Mouse (Mus musculus) midbrain, embryonic 14.5 days (tissue): ENCODE results near the gene Cd36. TPM values are rescaled to one million over a fixed set of nuclear protein-coding genes. Genes with fewer than 3 reads are reported as not detected.
"Not testable (repeated sequence)": the region's sequence is repeated elsewhere in the genome, so short reads cannot be mapped to it uniquely, and the experiment has no call there.

Experiments used
- ATAC-seq: fragments of 200-750 bp; cut with Nextera tagmentation; 2 replicates; pipeline ENCODE4 v1.8.0; 2017; ENCODE audit warnings: moderate number of reproducible peaks, moderate library complexity; ENCODE audit not compliant: low FRiP score, low TSS enrichment
- DNase-seq: peaks from one replicate; pipeline ENCODE4 v3.0.0-alpha.2; 2015
- H3K27ac ChIP-seq: fragments of 300-500 bp; sonication (generic); replicated peaks from 2 replicates; pipeline ENCODE4 v1.5.1; 2014; ENCODE audit warnings: mild to moderate bottlenecking, low read depth, low read length, moderate library complexity
- H3K27me3 ChIP-seq: fragments of 300-500 bp; sonication (generic); 2 replicates; pipeline ENCODE4 v1.6.1; 2014; ENCODE audit warnings: low read length, control low read depth, mixed read lengths; ENCODE audit not compliant: control insufficient read depth, insufficient read depth
- H3K36me3 ChIP-seq: fragments of 300-500 bp; sonication (generic); 2 replicates; pipeline ENCODE4 v1.6.1; 2014; ENCODE audit warnings: low read length, control low read depth; ENCODE audit not compliant: control insufficient read depth, insufficient read depth
- H3K4me1 ChIP-seq: fragments of 300-500 bp; sonication (generic); 2 replicates; pipeline ENCODE4 v1.6.1; 2014; ENCODE audit warnings: mild to moderate bottlenecking, antibody characterized with exemption, low read length, control low read depth; ENCODE audit not compliant: control insufficient read depth, insufficient read depth
- H3K4me2 ChIP-seq: fragments of 300-500 bp; sonication (generic); 2 replicates; pipeline ENCODE4 v1.6.1; 2014; ENCODE audit warnings: mild to moderate bottlenecking, low read length, moderate library complexity
- H3K4me3 ChIP-seq: fragments of 300-500 bp; sonication (generic); replicated peaks from 2 replicates; pipeline ENCODE4 v1.5.1; 2014; ENCODE audit warnings: low read depth, low read length
- H3K9ac ChIP-seq: fragments of 300-500 bp; sonication (generic); replicated peaks from 2 replicates; pipeline ENCODE4 v1.6.1; 2014; ENCODE audit warnings: mild to moderate bottlenecking, low read length, moderate library complexity
- H3K9me3 ChIP-seq: fragments of 300-500 bp; sonication (generic); 2 replicates; pipeline ENCODE4 v1.6.1; 2016; ENCODE audit warnings: low read length, control low read depth, mixed read lengths; ENCODE audit not compliant: control insufficient read depth
- WGBS: fragments of 180-500 bp; shearing (Covaris S2); extraction: QIAGEN DNeasy Blood & Tissue Kit; methylation state at CpG from one replicate; pipeline ENCODE4 v1.1.7; 2014; 5-methylcytosine and 5-hydroxymethylcytosine counted together
- polyA plus RNA-seq: library from polyadenylated mRNA; unstranded; fragments of >200 nt; fragmentation: Nextera tagmentation; extraction: Ambion mirVana; gene quantifications from 2 replicates; pipeline ENCODE4 v1.2.1, GENCODE M21; 2014

Gene Cd36
- 3.7 and 6.2 TPM in 2 replicates for polyA plus RNA-seq

GRCm38 (mm10) chr5:17888598-17888997, at the start of gene Cd36:
Gene Cd36, minus strand, starts transcription at chr5:17888801.
- Histone ChIP-seq H3K27ac (no peak within 1 kb of the TSS), H3K4me3 (no peak within 1 kb of the TSS), H3K9me3 (no peaks in the 10 kb centered on the region), H3K4me2 (no peak within 1 kb of the TSS), H3K4me1 (no peaks in the 10 kb centered on the region), H3K36me3 (no peaks in the 10 kb centered on the region), H3K9ac (no peak within 1 kb of the TSS), H3K27me3 (no peaks in the 10 kb centered on the region)
- ATAC-seq, result no peak
- WGBS, result 69% methylated on average over 5 of the region's 5 CpGs
- DNase-seq, result no peak

DNA sequence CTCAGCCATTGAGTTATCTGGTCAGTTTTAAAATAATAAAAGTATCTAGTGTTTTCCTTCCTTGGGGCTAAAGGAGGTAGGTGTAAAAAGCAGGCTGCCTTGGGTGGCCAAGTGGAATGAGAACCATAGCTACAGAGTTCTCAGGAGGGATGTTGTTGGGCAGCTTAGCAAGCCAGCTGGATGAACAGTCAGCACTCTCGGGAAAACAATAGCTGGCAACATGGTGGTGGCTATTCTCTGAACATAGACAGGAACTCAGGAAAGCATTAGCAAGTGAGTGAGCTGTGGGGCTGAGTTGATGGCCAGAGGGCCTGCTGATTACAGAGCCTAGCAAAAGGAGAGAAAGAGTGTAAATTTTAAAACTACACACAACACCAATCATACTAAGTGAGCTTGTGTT, 45.9 kb upstream of the Cd36 start:
- DNase-seq (no peak), ATAC-seq (no peak)
- H3K9ac ChIP-seq, result no peak overlapping the region
- WGBS, result 68% methylated on average over 1 of the region's 1 CpGs
- H3K9me3 ChIP-seq, result no peaks in the 10 kb centered on the region
- H3K27ac ChIP-seq, result no peak overlapping the region
- H3K4me1 ChIP-seq, result no peaks in the 10 kb centered on the region
- no peaks in the 10 kb centered on the region for H3K27me3 ChIP-seq
- no peaks in the 10 kb centered on the region for H3K36me3 ChIP-seq
- no peak overlapping the region for H3K4me2 ChIP-seq
- H3K4me3 ChIP-seq, result no peak overlapping the region

- H3K4me2 ChIP-seq, ATAC-seq, H3K9ac ChIP-seq, H3K36me3 ChIP-seq, H3K9me3 ChIP-seq, DNase-seq, H3K27ac ChIP-seq, H3K27me3 ChIP-seq, H3K4me1 ChIP-seq, H3K4me3 ChIP-seq: not testable (repeated sequence)
- 97% methylated on average over 2 of the region's 2 CpGs for WGBS
These were observed 43.0 kb upstream of the Cd36 start for GRCm38 (mm10) chr5:17931588-17931987.

DNA sequence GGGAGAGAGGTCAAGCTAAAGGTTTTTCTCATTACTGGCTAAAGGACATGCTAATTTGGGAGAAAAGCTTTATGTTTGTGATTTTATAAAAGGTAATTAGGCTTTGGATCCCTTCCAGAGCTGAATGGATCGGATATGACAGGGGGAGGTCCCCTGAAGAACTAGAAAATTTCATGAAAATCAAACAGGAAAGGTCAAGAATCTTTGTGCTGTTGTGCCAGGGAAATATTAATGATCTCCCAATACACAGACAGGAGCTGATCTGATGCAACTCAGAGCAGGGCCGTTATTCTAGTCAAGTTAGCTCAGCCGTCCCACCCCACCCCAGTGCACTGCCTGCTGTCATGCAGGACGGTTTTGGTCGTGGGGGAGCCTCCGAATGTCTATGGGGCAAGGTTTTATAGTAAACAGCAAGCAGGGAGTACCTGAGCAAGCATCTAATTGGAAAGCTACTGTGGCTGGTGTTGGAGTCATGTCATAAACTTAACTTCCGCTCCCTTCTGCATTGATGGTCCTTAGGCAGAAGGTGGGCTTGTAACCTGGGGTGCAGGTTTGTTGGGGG, 40.5 kb upstream of the Cd36 start:
- Histone ChIP-seq H3K9me3 (no peaks in the 10 kb centered on the region), H3K36me3 (no peaks in the 10 kb centered on the region), H3K27me3 (no peaks in the 10 kb centered on the region), H3K4me2 (no peak overlapping the region), H3K4me3 (no peak overlapping the region), H3K4me1 (no peaks in the 10 kb centered on the region), H3K27ac (no peak overlapping the region), H3K9ac (no peak overlapping the region)
- WGBS, result 56% methylated on average over 7 of the region's 7 CpGs
- DNase-seq (no peak), ATAC-seq (no peak)

GRCm38 (mm10) chr5:17928471-17928870, 39.9 kb upstream of the Cd36 start:
- DNase-seq, result no peak
- ATAC-seq, result no peak

DNA sequence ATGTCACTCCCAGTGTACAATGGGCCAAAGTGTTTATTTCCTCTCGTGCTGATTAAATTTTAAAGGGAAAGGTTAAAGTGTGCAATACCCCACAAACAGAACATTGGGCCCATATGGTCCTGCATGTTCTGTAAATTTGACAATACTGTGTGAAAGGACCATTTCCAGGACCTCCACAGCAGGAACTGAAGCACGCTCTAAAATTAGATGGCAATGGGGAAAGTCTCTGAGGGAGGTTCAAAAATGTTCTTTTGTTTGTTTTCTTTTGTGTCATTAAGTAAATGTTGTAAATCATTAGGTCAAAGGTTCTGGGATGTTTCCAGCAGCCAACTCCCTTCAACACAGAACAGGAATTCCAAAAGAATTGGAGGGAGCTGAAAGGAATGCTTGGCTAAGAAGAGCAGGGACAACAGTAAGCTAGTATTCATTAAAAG, 35.5 kb upstream of the Cd36 start:
- no peak for ATAC-seq
- Histone ChIP-seq H3K36me3 (no peaks in the 10 kb centered on the region), H3K4me2 (no peak overlapping the region), H3K4me1 (no peaks in the 10 kb centered on the region), H3K9me3 (no peaks in the 10 kb centered on the region), H3K27me3 (no peaks in the 10 kb centered on the region), H3K9ac (no peak overlapping the region), H3K27ac (no peak overlapping the region), H3K4me3 (no peak overlapping the region)
- DNase-seq, result no peak
- 79% methylated on average over 2 of the region's 2 CpGs for WGBS

More at GRCm38 (mm10) chr5:17928471-17928870, 39.9 kb upstream of the Cd36 start:
- no peak overlapping the region for H3K9ac ChIP-seq
- no peaks in the 10 kb centered on the region for H3K4me1 ChIP-seq
- no peak overlapping the region for H3K4me2 ChIP-seq
- no peaks in the 10 kb centered on the region for H3K9me3 ChIP-seq
- H3K4me3 ChIP-seq, result no peak overlapping the region
- no peaks in the 10 kb centered on the region for H3K36me3 ChIP-seq
- 27% methylated on average over 4 of the region's 4 CpGs for WGBS
- no peak overlapping the region for H3K27ac ChIP-seq
- H3K27me3 ChIP-seq, result no peaks in the 10 kb centered on the region

DNA sequence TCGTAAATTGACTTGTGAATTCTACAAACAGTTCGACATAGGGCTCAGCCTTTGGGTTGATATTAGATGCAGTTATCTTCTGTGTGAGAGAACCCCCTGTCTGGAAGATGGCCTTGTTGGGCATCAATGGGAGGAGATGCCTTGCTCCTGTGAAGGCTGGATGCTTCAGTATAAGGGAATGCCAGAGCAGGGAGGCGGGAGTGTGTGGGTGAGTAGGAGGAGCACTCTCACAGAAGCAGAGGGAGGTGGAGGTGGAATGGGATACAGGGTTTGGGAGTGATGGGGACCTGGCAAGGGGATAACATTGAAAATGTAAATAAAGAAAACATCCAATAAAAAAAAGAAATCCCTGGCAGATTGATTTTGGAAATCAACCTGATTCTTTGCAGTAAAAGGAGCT, 35.0 kb upstream of the Cd36 start:
- WGBS, result 86% methylated on average over 3 of the region's 3 CpGs
- H3K9me3 ChIP-seq, result no peaks in the 10 kb centered on the region
- H3K36me3 ChIP-seq, result no peaks in the 10 kb centered on the region
- H3K27me3 ChIP-seq, result no peaks in the 10 kb centered on the region
- no peak overlapping the region for H3K4me2 ChIP-seq
- H3K4me3 ChIP-seq, result no peak overlapping the region
- no peak overlapping the region for H3K9ac ChIP-seq
- ATAC-seq, result no peak
- no peak for DNase-seq
- H3K4me1 ChIP-seq, result no peaks in the 10 kb centered on the region
- H3K27ac ChIP-seq, result no peak overlapping the region

DNA sequence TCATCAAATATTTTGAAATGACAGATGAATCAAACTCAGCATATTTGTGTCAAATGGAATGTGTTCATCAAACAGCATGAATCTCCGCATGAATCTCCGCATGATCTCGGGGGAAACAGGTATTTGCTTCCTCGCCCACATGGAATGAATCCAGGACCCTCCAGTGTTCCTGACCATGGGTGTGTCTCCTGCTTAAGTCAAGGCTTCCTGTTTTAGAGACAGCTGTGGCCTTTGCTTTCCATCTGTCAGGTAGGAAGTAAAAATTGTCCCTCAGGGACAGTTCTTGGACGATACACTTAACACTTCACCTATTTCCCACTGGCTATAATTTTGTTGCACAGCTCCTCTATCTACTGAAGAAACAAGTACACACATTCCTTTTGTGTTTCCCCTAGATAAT, 30.4 kb upstream of the Cd36 start:
- Histone ChIP-seq H3K4me3 (no peak overlapping the region), H3K9me3 (no peaks in the 10 kb centered on the region), H3K27ac (no peak overlapping the region), H3K4me2 (no peak overlapping the region), H3K36me3 (no peaks in the 10 kb centered on the region), H3K27me3 (no peaks in the 10 kb centered on the region), H3K4me1 (no peaks in the 10 kb centered on the region), H3K9ac (no peak overlapping the region)
- DNase-seq (no peak), ATAC-seq (no peak)
- 85% methylated on average over 5 of the region's 5 CpGs for WGBS

DNA sequence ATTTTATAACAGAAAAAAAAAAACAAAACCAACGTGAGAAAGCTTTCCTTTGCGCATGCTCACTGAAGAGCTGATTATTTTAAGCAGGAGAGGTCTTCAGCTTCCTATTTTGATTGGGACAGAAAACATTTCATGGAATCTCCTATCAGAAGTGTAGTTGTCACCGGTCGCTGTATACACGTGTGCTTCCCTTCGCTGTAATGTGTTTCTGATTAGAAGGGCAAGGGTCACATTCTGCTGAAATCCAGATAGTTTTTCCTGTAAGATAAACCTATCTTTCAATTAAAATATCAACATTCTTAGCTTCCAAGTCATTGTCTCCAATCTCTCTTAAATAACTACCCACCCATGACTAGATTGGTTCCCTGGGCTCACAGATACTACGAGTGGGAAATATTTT, 16.2 kb upstream of the Cd36 start:
- no peak for ATAC-seq

More for the DNA sequence above, 16.2 kb upstream of the Cd36 start:
- Histone ChIP-seq H3K36me3 (no peaks in the 10 kb centered on the region), H3K4me1 (no peaks in the 10 kb centered on the region), H3K9me3 (no peaks in the 10 kb centered on the region), H3K27me3 (no peaks in the 10 kb centered on the region), H3K4me3 (no peak overlapping the region), H3K27ac (no peak overlapping the region), H3K9ac (no peak overlapping the region), H3K4me2 (no peak overlapping the region)
- DNase-seq, result no peak
- 84% methylated on average over 7 of the region's 7 CpGs for WGBS
